Mouse (Mus musculus) CH12.LX (cell line): ENCODE measurements around the gene Gm21981.

ENCODE experiments used
- POLR2A ChIP-seq: IDR thresholded peaks from 2 replicates; pipeline ENCODE4 v1.6.1; 2011; ENCODE audit warnings: low read depth, mild to moderate bottlenecking, improper control_type of control experiment, low read length
- SIN3A ChIP-seq: IDR thresholded peaks from 2 replicates; pipeline ENCODE4 v1.6.1; 2012; ENCODE audit warnings: low read length, improper control_type of control experiment, inconsistent platforms

DNA sequence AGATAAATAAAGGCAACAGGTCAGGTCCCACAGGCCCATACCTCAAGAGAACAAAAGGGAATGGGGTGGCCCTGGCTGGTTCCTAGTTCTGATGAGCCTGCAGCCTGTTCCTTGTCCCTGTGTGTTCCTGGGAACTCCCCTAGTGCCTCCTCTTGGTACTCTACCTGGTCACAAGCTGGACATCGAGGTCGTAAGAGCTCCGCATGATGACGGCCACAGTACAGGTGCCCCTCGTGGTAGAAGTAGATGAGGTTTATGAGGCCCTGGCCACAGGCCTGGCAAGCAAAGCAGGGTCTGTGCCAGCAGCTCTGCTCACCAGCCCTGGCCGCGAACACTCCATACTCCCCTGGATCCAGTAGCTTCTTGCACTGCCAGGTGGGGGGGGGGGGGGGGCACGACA lies 4.4 kb downstream of the Gm21981 start:
- TF ChIP-seq POLR2A (no peak), SIN3A (no peak)
